Mouse (Mus musculus): ENCODE data around the gene Pvalb.

- TF ChIP-seq CTCF (IDR thresholded peaks at IDR 0.05; ENCODE audit: control insufficient read depth, insufficient read depth, low read length) (no peak), POLR2A (IDR thresholded peaks at IDR 0.05; ENCODE audit: borderline replicate concordance, control insufficient read depth, low read depth, low read length) (no peak)
Observed at GRCm38 (mm10) chr15:78231346-78232331, 25.4 kb upstream of the Pvalb start.
